ENCODE assay signal across 8 mouse cellular contexts in the genomic region with DNA sequence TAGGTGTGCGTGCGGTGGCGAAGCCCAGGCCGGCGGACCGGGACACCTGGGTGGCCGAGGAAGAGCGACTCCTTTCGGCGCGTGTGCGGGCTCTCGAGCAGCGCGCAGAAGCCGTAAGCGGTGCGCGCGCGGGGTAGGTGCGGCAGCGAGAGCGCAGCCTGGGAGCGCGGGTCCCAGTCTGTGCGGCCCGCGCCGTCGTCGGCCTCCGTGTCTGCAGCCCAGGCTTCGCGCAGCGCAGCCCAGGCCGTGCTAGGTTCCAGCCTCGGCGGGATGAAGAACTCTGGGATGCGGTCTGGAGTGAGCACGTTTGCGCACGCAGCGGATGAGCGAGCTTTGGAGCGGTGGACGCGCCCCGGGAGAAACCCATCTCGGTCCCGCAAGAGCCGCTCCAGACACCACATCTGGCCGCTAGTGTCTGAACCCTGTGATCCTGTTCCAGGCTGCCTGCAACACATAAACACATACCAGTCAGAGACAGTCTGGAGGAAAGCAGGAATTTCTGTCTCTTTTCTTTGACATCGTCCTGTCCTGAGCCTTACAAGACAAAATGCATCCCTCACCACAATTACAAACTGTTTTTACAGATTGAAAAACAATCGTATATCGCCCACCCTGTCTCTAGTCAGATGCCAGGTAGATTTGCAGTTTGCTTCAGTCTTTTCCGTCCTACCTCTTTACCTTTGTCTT. TPM values are rescaled to one million over a fixed set of nuclear protein-coding genes. Genes with fewer than 3 reads are reported as not detected.
A peak's percentile ranks its signal among the peaks of the same experiment; 100 is the strongest.
DNase-seq lines count a peak whose midpoint lies in the region; ATAC-seq and TF ChIP-seq lines count a peak whose summit lies in the region.

No protein-coding gene starts in this region.

- no peaks in the 10 kb centered on the region for H3K36me3 ChIP-seq in heart, embryonic 13.5 days
- no peaks in the 10 kb centered on the region for H3K36me3 ChIP-seq in embryonic facial prominence, embryonic 14.5 days (ENCODE audit: control insufficient read depth, insufficient read depth, low read length)
- H3K36me3 ChIP-seq in intestine, embryonic 16.5 days (ENCODE audit: control insufficient read depth, insufficient read depth, low read length), result no peaks in the 10 kb centered on the region
- no peaks in the 10 kb centered on the region for H3K36me3 ChIP-seq in midbrain, embryonic 13.5 days

- H3K9me3 ChIP-seq in heart, embryonic 13.5 days, result 0 out of 2 replicates have a peak, but pooled peaks cover 4% of the 10 kb centered on the region
- no peaks in the 10 kb centered on the region for H3K9me3 ChIP-seq in embryonic facial prominence, embryonic 14.5 days (ENCODE audit: control insufficient read depth, low read length)
- H3K9me3 ChIP-seq in intestine, embryonic 16.5 days (ENCODE audit: control insufficient read depth, low read length), result no peaks in the 10 kb centered on the region
- no peaks in the 10 kb centered on the region for H3K9me3 ChIP-seq in midbrain, embryonic 13.5 days

- peak; percentile 37 for TF ChIP-seq CTCF in Patski (IDR thresholded peaks at IDR 0.05)

- H3K27ac ChIP-seq in heart, embryonic 13.5 days (replicated peaks), result no peak overlapping the region
- peak overlapping the region; percentile 6; the same call in 1 of the 2 replicates for H3K27ac ChIP-seq in embryonic facial prominence, embryonic 14.5 days (replicated peaks; ENCODE audit: low read depth, low read length)
- no peak overlapping the region; the same call in 1 of the 2 replicates for H3K27ac ChIP-seq in intestine, embryonic 16.5 days (ENCODE audit: low read length)
- no peak overlapping the region for H3K27ac ChIP-seq in midbrain, embryonic 13.5 days

- CTCF ChIA-PET in Patski (lab: Charles Lee), result no interaction called here

- DNase-seq in heart, postnatal 25 days (ENCODE audit: low spot score), result no peak
- DNase-seq in Patski (ENCODE audit: low read depth, low spot score), result no peak
- DNase-seq in embryonic facial prominence, embryonic 14.5 days (ENCODE audit: low spot score), result peak; percentile 38
- no peak for DNase-seq in cerebellum, adult 8-10 months

- peaks cover 20% of the 10 kb centered on the region for H3K4me1 ChIP-seq in heart, embryonic 13.5 days
- peaks cover 5% of the 10 kb centered on the region; the same call in 1 of the 2 replicates for H3K4me1 ChIP-seq in embryonic facial prominence, embryonic 14.5 days (ENCODE audit: control insufficient read depth, insufficient read depth, low read length)
- peaks cover 16% of the 10 kb centered on the region for H3K4me1 ChIP-seq in intestine, embryonic 16.5 days (ENCODE audit: control insufficient read depth, insufficient read depth, low read length)
- H3K4me1 ChIP-seq in midbrain, embryonic 13.5 days (replicated peaks), result peaks cover 20% of the 10 kb centered on the region

- H3K9ac ChIP-seq in heart, embryonic 13.5 days, result peak overlapping the region; percentile 80
- H3K9ac ChIP-seq in embryonic facial prominence, embryonic 14.5 days (ENCODE audit: low read depth, low read length), result peak overlapping the region; percentile 63
- H3K9ac ChIP-seq in intestine, embryonic 16.5 days (ENCODE audit: low read depth, low read length), result peak overlapping the region; percentile 58
- peak overlapping the region; percentile 64 for H3K9ac ChIP-seq in midbrain, embryonic 13.5 days (replicated peaks)

- 1% methylated on average over 47 of the region's 57 CpGs for WGBS in heart, embryonic 13.5 days
- 2% methylated on average over 18 of the region's 57 CpGs for WGBS in embryonic facial prominence, embryonic 14.5 days
- under 1% methylated on average over 57 of the region's 57 CpGs for WGBS in intestine, embryonic 16.5 days
- under 1% methylated on average over 55 of the region's 57 CpGs for WGBS in midbrain, embryonic 13.5 days

- ATAC-seq in heart, embryonic 13.5 days (ENCODE audit: extremely low read depth, insufficient number of reproducible peaks, low FRiP score, low TSS enrichment), result no peak; the same call in 1 of the 2 replicates
- no peak for ATAC-seq in Patski
- peak; percentile 61 for ATAC-seq in embryonic facial prominence, embryonic 14.5 days (ENCODE audit: low read depth)
- ATAC-seq in intestine, embryonic 16.5 days, result peak; percentile 44
- peak; percentile 74 for ATAC-seq in midbrain, embryonic 13.5 days
- ATAC-seq in activated CD4-positive, CD25-positive, alpha-beta regulatory T cell, adult 4 months, result no peak

- peaks cover 61% of the 10 kb centered on the region for H3K27me3 ChIP-seq in heart, embryonic 13.5 days (replicated peaks)
- no peaks in the 10 kb centered on the region for H3K27me3 ChIP-seq in Patski
- peaks cover 38% of the 10 kb centered on the region for H3K27me3 ChIP-seq in embryonic facial prominence, embryonic 14.5 days (replicated peaks; ENCODE audit: control insufficient read depth, insufficient read depth, low read length)
- H3K27me3 ChIP-seq in intestine, embryonic 16.5 days (replicated peaks; ENCODE audit: control insufficient read depth, insufficient read depth, low read length), result peaks cover 12% of the 10 kb centered on the region
- H3K27me3 ChIP-seq in midbrain, embryonic 13.5 days, result peaks cover 51% of the 10 kb centered on the region

- intact Hi-C loops in heart, postnatal 25 days (cut with DNase I), result no loop called here

- peak overlapping the region; percentile 90 for H3K4me2 ChIP-seq in heart, embryonic 13.5 days
- peak overlapping the region; percentile 91 for H3K4me2 ChIP-seq in embryonic facial prominence, embryonic 14.5 days (ENCODE audit: low read depth, low read length)
- H3K4me2 ChIP-seq in intestine, embryonic 16.5 days (ENCODE audit: low read depth, low read length), result peak overlapping the region; percentile 96
- peak overlapping the region; percentile 70 for H3K4me2 ChIP-seq in midbrain, embryonic 13.5 days (replicated peaks)

- POLR2A ChIA-PET in Patski (lab: Charles Lee), result no interaction called here

- H3K4me3 ChIP-seq in heart, embryonic 13.5 days, result peak overlapping the region; percentile 68
- H3K4me3 ChIP-seq in embryonic facial prominence, embryonic 14.5 days (ENCODE audit: low read depth, low read length), result peak overlapping the region; percentile 55
- H3K4me3 ChIP-seq in intestine, embryonic 16.5 days (ENCODE audit: low read length), result peak overlapping the region; percentile 58
- peak overlapping the region; percentile 54 for H3K4me3 ChIP-seq in midbrain, embryonic 13.5 days (replicated peaks)

- in situ Hi-C loops in Patski (cut with MboI; ENCODE audit: low pct_unique_long_range_greater_than_20kb), result loop anchor here (5.0 kb wide), 1 partner anchor 46 kb away; no protein-coding TSS in a partner anchor

RNA-seq across cellular contexts. Expression of gene C2cd4a, which starts 0.6 kb away (rescaled TPM):
- 0.27 and 0.34 TPM in 2 replicates for polyA plus RNA-seq in heart, embryonic 13.5 days (2015; fragmentation: Nextera tagmentation; extraction: Ambion mirVana)
- total RNA-seq in heart, postnatal 25 days (2021), result not detected
- 0.35 TPM for polyA plus RNA-seq in Patski (2021)
- 0.28 and 0.34 TPM in 2 replicates for polyA plus RNA-seq in embryonic facial prominence, embryonic 14.5 days (2014; fragmentation: Nextera tagmentation; extraction: Ambion mirVana)
- 0.24 and 0.54 TPM in 2 replicates for polyA plus RNA-seq in intestine, embryonic 16.5 days (2015; fragmentation: Nextera tagmentation; extraction: Ambion mirVana)
- polyA plus RNA-seq in midbrain, embryonic 13.5 days (2015; fragmentation: Nextera tagmentation; extraction: Ambion mirVana), result 0.15 and 0.23 TPM in 2 replicates
- polyA plus RNA-seq in activated CD4-positive, CD25-positive, alpha-beta regulatory T cell, adult 4 months (2017; shearing (Covaris generic)), result not detected

RNA-seq across cellular contexts. Expression of gene Vps13c, which starts 8.7 kb away (rescaled TPM):
- 4.0 and 4.7 TPM in 2 replicates for polyA plus RNA-seq in heart, embryonic 13.5 days (2015; fragmentation: Nextera tagmentation; extraction: Ambion mirVana)
- total RNA-seq in heart, postnatal 25 days (2021), result 10 to 100 TPM; 39.9 to 44.4 TPM
- 81.0 TPM for polyA plus RNA-seq in Patski (2021)
- 5.2 and 6.0 TPM in 2 replicates for polyA plus RNA-seq in embryonic facial prominence, embryonic 14.5 days (2014; fragmentation: Nextera tagmentation; extraction: Ambion mirVana)
- 4.2 and 4.5 TPM in 2 replicates for polyA plus RNA-seq in intestine, embryonic 16.5 days (2015; fragmentation: Nextera tagmentation; extraction: Ambion mirVana)
- polyA plus RNA-seq in midbrain, embryonic 13.5 days (2015; fragmentation: Nextera tagmentation; extraction: Ambion mirVana), result 10.0 and 10.5 TPM in 2 replicates
- polyA plus RNA-seq in activated CD4-positive, CD25-positive, alpha-beta regulatory T cell, adult 4 months (2017; shearing (Covaris generic)), result 10 to 100 TPM; 16.6 to 17.6 TPM

Comparison
In these comparisons a context has a peak if more than half of its experiments do, and no peak if none do; other contexts are left out.
1. ATAC-seq: peak in embryonic facial prominence, embryonic 14.5 days (single experiment), intestine, embryonic 16.5 days (single experiment) and midbrain, embryonic 13.5 days (single experiment); none in heart, embryonic 13.5 days (single experiment), Patski (single experiment) and activated CD4-positive, CD25-positive, alpha-beta regulatory T cell, adult 4 months (single experiment).
2. Peak in every context shown above with its lines, with median percentiles within 50 percentile points of each other: H3K4me2 ChIP-seq, H3K4me3 ChIP-seq and H3K9ac ChIP-seq.